Mouse (Mus musculus): Measurements from ENCODE around the gene Gal. TPM values are rescaled to one million over a fixed set of nuclear protein-coding genes. Genes with fewer than 3 reads are reported as not detected.

The Gal gene
- polyA plus RNA-seq, 1 experiment from 2014 or later = 9.8 TPM

- no peak overlapping the region; the same call in 1 of the 2 replicates for H3K9ac ChIP-seq (replicated peaks; ENCODE audit: low read depth, low read length)
- peaks cover 7% of the 10 kb centered on the region for H3K4me1 ChIP-seq (replicated peaks; ENCODE audit: control insufficient read depth, insufficient read depth, low read length)
- no peaks in the 10 kb centered on the region for H3K9me3 ChIP-seq (ENCODE audit: control insufficient read depth, low read length)
- no peak overlapping the region for H3K4me3 ChIP-seq (replicated peaks; ENCODE audit: low read length)
- 8% methylated on average over 10 of the region's 10 CpGs for WGBS
- H3K36me3 ChIP-seq (ENCODE audit: control insufficient read depth, insufficient read depth) = no peaks in the 10 kb centered on the region
- no peaks in the 10 kb centered on the region for H3K27me3 ChIP-seq (replicated peaks; ENCODE audit: control insufficient read depth, insufficient read depth, low read length)
- ATAC-seq = peak; percentile 72; the same call in 1 of the 2 replicates
- H3K27ac ChIP-seq (ENCODE audit: low read length) = no peak overlapping the region
- H3K4me2 ChIP-seq (ENCODE audit: low read length) = peak overlapping the region; percentile 20; the same call in 1 of the 2 replicates
Observed at GRCm38 (mm10) chr19:3441092-3441491, 26.7 kb upstream of the Gal start.

DNA sequence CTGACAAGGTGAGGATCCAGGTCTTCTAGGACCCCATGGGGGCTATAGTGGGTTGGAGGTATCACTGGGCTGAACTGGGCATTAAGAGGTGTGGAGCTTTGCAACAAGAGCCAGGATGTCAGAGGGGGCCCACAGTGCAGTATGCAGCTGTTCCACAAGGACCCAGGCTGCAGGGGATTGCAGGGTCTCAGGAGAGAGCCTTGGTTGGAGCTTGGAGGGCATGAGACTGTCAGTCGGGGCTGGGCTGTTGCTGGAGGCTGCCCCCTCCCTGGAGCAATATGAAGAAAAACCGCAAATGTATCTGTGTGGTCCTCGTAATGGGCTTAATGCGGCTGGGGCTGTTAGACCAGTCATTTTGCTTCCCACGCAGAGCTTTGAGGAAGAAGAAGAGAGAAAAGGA lies 26.3 kb upstream of the Gal start:
- Histone ChIP-seq H3K9me3 (ENCODE audit: control insufficient read depth, low read length) (no peaks in the 10 kb centered on the region), H3K4me1 (replicated peaks; ENCODE audit: control insufficient read depth, insufficient read depth, low read length) (peaks cover 7% of the 10 kb centered on the region), H3K36me3 (ENCODE audit: control insufficient read depth, insufficient read depth) (no peaks in the 10 kb centered on the region), H3K4me3 (replicated peaks; ENCODE audit: low read length) (no peak overlapping the region), H3K9ac (replicated peaks; ENCODE audit: low read depth, low read length) (no peak overlapping the region; the same call in 1 of the 2 replicates), H3K4me2 (ENCODE audit: low read length) (peak overlapping the region; percentile 20; the same call in 1 of the 2 replicates), H3K27me3 (replicated peaks; ENCODE audit: control insufficient read depth, insufficient read depth, low read length) (no peaks in the 10 kb centered on the region), H3K27ac (ENCODE audit: low read length) (no peak overlapping the region)
- WGBS = 12% methylated on average over 5 of the region's 5 CpGs
- ATAC-seq = peak; percentile 59

- Histone ChIP-seq H3K9ac (replicated peaks; ENCODE audit: low read depth, low read length) (no peak overlapping the region), H3K36me3 (ENCODE audit: control insufficient read depth, insufficient read depth) (no peaks in the 10 kb centered on the region), H3K4me1 (replicated peaks; ENCODE audit: control insufficient read depth, insufficient read depth, low read length) (peaks cover 7% of the 10 kb centered on the region), H3K9me3 (ENCODE audit: control insufficient read depth, low read length) (no peaks in the 10 kb centered on the region), H3K4me2 (ENCODE audit: low read length) (no peak overlapping the region), H3K27ac (ENCODE audit: low read length) (no peak overlapping the region), H3K27me3 (replicated peaks; ENCODE audit: control insufficient read depth, insufficient read depth, low read length) (no peaks in the 10 kb centered on the region), H3K4me3 (replicated peaks; ENCODE audit: low read length) (no peak overlapping the region)
- WGBS = 68% methylated on average over 5 of the region's 5 CpGs
- ATAC-seq = no peak
Observed at GRCm38 (mm10) chr19:3437980-3438379, 23.6 kb upstream of the Gal start.

GRCm38 (mm10) chr19:3436840-3437239 lies 22.5 kb upstream of the Gal start:
- Histone ChIP-seq H3K27ac (ENCODE audit: low read length) (no peak overlapping the region), H3K4me3 (replicated peaks; ENCODE audit: low read length) (no peak overlapping the region), H3K4me1 (replicated peaks; ENCODE audit: control insufficient read depth, insufficient read depth, low read length) (peaks cover 7% of the 10 kb centered on the region), H3K4me2 (ENCODE audit: low read length) (no peak overlapping the region), H3K27me3 (replicated peaks; ENCODE audit: control insufficient read depth, insufficient read depth, low read length) (no peaks in the 10 kb centered on the region), H3K36me3 (ENCODE audit: control insufficient read depth, insufficient read depth) (no peaks in the 10 kb centered on the region), H3K9ac (replicated peaks; ENCODE audit: low read depth, low read length) (no peak overlapping the region), H3K9me3 (ENCODE audit: control insufficient read depth, low read length) (no peaks in the 10 kb centered on the region)
- WGBS = 56% methylated on average over 9 of the region's 9 CpGs
- ATAC-seq = no peak

GRCm38 (mm10) chr19:3435824-3436223 lies 21.5 kb upstream of the Gal start:
- Histone ChIP-seq H3K36me3 (ENCODE audit: control insufficient read depth, insufficient read depth) (no peaks in the 10 kb centered on the region), H3K4me2 (ENCODE audit: low read length) (no peak overlapping the region), H3K4me3 (replicated peaks; ENCODE audit: low read length) (no peak overlapping the region), H3K9me3 (ENCODE audit: control insufficient read depth, low read length) (no peaks in the 10 kb centered on the region), H3K27me3 (replicated peaks; ENCODE audit: control insufficient read depth, insufficient read depth, low read length) (no peaks in the 10 kb centered on the region), H3K9ac (replicated peaks; ENCODE audit: low read depth, low read length) (no peak overlapping the region), H3K27ac (ENCODE audit: low read length) (no peak overlapping the region), H3K4me1 (replicated peaks; ENCODE audit: control insufficient read depth, insufficient read depth, low read length) (peaks cover 3% of the 10 kb centered on the region)
- no peak for ATAC-seq
- 84% methylated on average over 3 of the region's 3 CpGs for WGBS

- H3K27me3 ChIP-seq (replicated peaks; ENCODE audit: control insufficient read depth, insufficient read depth, low read length) = no peaks in the 10 kb centered on the region
- no peak overlapping the region for H3K9ac ChIP-seq (replicated peaks; ENCODE audit: low read depth, low read length)
- 31% methylated on average over 4 of the region's 4 CpGs for WGBS
- no peaks in the 10 kb centered on the region for H3K36me3 ChIP-seq (ENCODE audit: control insufficient read depth, insufficient read depth)
- ATAC-seq = no peak
- H3K4me3 ChIP-seq (replicated peaks; ENCODE audit: low read length) = no peak overlapping the region
- no peak overlapping the region for H3K4me2 ChIP-seq (ENCODE audit: low read length)
- H3K27ac ChIP-seq (ENCODE audit: low read length) = no peak overlapping the region
- H3K4me1 ChIP-seq (replicated peaks; ENCODE audit: control insufficient read depth, insufficient read depth, low read length) = no peaks in the 10 kb centered on the region
- no peaks in the 10 kb centered on the region for H3K9me3 ChIP-seq (ENCODE audit: control insufficient read depth, low read length)
Observed at GRCm38 (mm10) chr19:3434641-3435040, 20.3 kb upstream of the Gal start.

GRCm38 (mm10) chr19:3434124-3434523 lies 19.8 kb upstream of the Gal start:
- no peak overlapping the region for H3K27ac ChIP-seq (ENCODE audit: low read length)
- 30% methylated on average over 4 of the region's 4 CpGs for WGBS
- no peaks in the 10 kb centered on the region for H3K36me3 ChIP-seq (ENCODE audit: control insufficient read depth, insufficient read depth)
- no peak overlapping the region for H3K4me2 ChIP-seq (ENCODE audit: low read length)
- H3K9ac ChIP-seq (replicated peaks; ENCODE audit: low read depth, low read length) = no peak overlapping the region
- peaks cover 4% of the 10 kb centered on the region; the same call in 1 of the 2 replicates for H3K4me1 ChIP-seq (replicated peaks; ENCODE audit: control insufficient read depth, insufficient read depth, low read length)
- no peak overlapping the region for H3K4me3 ChIP-seq (replicated peaks; ENCODE audit: low read length)
- H3K9me3 ChIP-seq (ENCODE audit: control insufficient read depth, low read length) = no peaks in the 10 kb centered on the region
- no peaks in the 10 kb centered on the region for H3K27me3 ChIP-seq (replicated peaks; ENCODE audit: control insufficient read depth, insufficient read depth, low read length)
- no peak for ATAC-seq

GRCm38 (mm10) chr19:3431969-3432368 lies 17.6 kb upstream of the Gal start:
- Histone ChIP-seq H3K4me3 (replicated peaks; ENCODE audit: low read length) (no peak overlapping the region), H3K9ac (replicated peaks; ENCODE audit: low read depth, low read length) (no peak overlapping the region), H3K27ac (ENCODE audit: low read length) (no peak overlapping the region), H3K4me1 (replicated peaks; ENCODE audit: control insufficient read depth, insufficient read depth, low read length) (peaks cover 8% of the 10 kb centered on the region; the same call in 1 of the 2 replicates), H3K27me3 (replicated peaks; ENCODE audit: control insufficient read depth, insufficient read depth, low read length) (no peaks in the 10 kb centered on the region), H3K36me3 (ENCODE audit: control insufficient read depth, insufficient read depth) (no peaks in the 10 kb centered on the region), H3K4me2 (ENCODE audit: low read length) (no peak overlapping the region), H3K9me3 (ENCODE audit: control insufficient read depth, low read length) (no peaks in the 10 kb centered on the region)
- 85% methylated on average over 1 of the region's 2 CpGs for WGBS
- no peak for ATAC-seq

GRCm38 (mm10) chr19:3431066-3431465 lies 16.7 kb upstream of the Gal start:
- H3K9me3 ChIP-seq (ENCODE audit: control insufficient read depth, low read length) = no peaks in the 10 kb centered on the region

More at GRCm38 (mm10) chr19:3431066-3431465, 16.7 kb upstream of the Gal start:
- H3K27ac ChIP-seq (ENCODE audit: low read length) = no peak overlapping the region
- ATAC-seq = no peak
- no peaks in the 10 kb centered on the region for H3K36me3 ChIP-seq (ENCODE audit: control insufficient read depth, insufficient read depth)
- 86% methylated on average over 7 of the region's 7 CpGs for WGBS
- no peak overlapping the region for H3K9ac ChIP-seq (replicated peaks; ENCODE audit: low read depth, low read length)
- H3K27me3 ChIP-seq (replicated peaks; ENCODE audit: control insufficient read depth, insufficient read depth, low read length) = no peaks in the 10 kb centered on the region
- no peak overlapping the region for H3K4me3 ChIP-seq (replicated peaks; ENCODE audit: low read length)
- peaks cover 8% of the 10 kb centered on the region; the same call in 1 of the 2 replicates for H3K4me1 ChIP-seq (replicated peaks; ENCODE audit: control insufficient read depth, insufficient read depth, low read length)
- H3K4me2 ChIP-seq (ENCODE audit: low read length) = no peak overlapping the region
